Mouse (Mus musculus): ENCODE results near the gene Ttll5. TPM values are rescaled to one million over a fixed set of nuclear protein-coding genes. Genes with fewer than 3 reads are reported as not detected.
A peak's percentile ranks its signal among the peaks of the same experiment; 100 is the strongest.

Ttll5 gene
- total RNA-seq, 4 experiments from 2014 or later, result 22.2 to 36.7 (median 27.8) TPM

- no peak for DNase-seq
Measured at GRCm38 (mm10) chr12:86015114-86015513, 190.7 kb downstream of the Ttll5 start.

DNA sequence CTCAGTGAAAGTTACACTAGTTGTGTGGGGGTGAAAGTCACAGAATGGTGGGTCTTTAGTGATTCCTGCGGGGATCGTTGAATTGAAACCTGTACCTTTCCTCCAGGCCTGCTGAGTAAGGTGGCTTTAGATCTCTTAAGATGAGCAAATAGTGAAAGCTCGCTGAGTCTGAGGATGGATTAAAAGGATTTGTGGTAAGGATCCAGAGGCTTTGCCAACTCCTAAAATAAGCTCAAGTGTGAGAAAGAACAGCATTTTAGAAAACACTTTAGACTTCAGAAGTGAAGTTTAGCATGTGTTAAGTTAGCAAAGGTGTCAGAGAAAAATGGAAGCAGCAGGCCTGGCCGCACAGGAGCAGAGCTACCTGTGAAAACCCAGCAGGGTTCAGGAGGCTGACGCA is 192.9 kb downstream of the Ttll5 start:
- DNase-seq, result no peak

- DNase-seq, result no peak
Measured at GRCm38 (mm10) chr12:86021583-86021982, 197.1 kb downstream of the Ttll5 start.

- DNase-seq, result no peak
Measured at GRCm38 (mm10) chr12:86022282-86022984, 198.0 kb downstream of the Ttll5 start.

DNA sequence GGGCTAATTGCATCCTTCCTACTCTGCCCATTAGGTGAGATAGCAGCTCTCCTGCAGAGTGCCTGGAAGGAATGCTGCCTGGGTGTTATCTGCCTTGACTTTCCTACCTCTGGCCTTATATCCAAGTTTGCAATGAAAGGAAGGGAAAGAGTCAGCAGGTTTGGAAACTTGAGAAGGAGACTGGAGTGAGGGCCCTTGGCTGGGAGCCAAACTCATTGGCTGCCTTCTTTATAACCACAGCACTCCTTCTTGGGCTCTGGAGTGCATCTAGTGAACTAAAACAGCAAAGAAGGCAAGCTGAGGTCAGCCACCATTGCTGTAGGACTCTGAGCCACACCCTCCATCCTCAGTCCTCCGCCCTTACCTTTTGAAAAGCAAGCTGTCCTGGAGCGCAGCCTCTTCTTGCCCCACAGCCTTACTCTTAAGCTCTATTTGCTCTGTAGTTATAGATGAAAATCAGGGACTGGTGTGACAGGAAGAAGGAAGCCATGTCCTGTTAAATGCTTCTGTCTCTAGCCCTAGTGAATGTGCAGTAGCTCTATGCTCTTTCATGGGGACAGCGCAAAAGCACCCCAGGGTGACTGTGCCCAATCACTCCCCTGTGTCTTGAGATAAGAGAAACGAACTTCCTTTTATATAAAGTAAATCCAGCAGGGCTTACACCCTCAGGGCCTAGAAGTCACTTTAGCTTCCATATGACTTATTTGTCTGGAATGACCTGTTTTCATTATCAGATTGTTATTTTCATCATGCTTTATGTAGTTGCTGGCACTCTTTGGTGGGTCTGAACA is 198.8 kb downstream of the Ttll5 start:
- no peak for DNase-seq

DNA sequence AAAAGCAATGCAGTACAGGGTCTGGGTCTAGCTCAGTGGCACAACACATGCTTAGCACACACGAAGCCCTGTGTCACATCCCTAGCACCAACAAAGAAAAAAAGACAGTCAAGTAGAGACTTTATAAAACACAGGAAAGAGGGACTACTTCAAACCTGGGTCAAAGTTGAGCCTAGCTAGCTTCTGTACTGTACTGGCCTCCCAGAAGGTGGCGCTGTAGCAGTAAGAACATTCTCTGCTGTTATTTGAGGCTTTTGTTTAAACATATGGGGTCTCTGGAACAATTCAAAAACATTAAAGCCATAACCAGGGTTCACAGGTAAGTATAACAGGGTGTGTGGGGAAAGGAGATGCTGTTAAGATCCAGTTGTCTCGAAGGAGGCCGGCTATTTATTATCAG is 200.0 kb downstream of the Ttll5 start:
- no peak for DNase-seq

DNA sequence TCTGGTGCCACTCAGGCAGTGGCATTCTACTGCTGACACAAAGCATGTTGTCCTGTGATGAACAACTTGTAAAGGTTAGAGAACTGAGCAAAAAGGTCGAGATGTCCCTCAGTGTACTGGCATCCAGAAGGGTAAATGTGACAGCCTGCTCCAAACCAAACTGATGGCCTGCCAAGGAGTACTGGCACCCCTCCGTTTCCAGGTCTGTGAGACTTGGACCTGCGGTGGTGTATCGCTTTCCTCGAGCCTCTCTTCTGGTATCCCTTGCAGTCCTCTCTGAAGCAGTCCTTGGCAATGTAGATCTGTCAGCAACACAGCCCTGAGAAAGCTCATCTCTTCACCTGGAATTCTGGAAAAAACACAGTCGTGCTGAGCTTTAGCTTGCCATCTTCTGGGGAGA is 201.0 kb downstream of the Ttll5 start:
- DNase-seq, result no peak

DNA sequence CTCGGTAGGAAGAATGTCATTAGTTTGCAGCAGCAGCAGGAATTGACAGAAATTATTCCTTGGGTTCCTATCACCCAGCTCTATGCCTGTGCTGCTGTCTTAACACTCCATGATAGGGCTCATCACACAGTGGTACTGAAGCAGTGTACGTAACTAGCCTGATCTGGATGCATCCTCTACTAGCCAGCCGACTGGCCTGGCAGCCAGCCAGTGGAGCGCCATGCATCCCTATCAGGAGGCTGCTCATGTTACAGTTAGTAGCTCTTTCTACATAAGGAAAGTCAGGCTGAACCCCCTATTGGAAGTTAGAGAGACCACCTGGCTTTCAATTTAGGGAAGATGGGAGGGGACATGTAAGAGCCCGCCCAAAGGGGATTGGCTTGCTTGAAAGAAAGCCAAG is 202.5 kb downstream of the Ttll5 start:
- DNase-seq, result no peak

- DNase-seq, result no peak
Measured at GRCm38 (mm10) chr12:86027747-86028146, 203.3 kb downstream of the Ttll5 start.

- no peak for DNase-seq
Measured at GRCm38 (mm10) chr12:86030932-86031331, 206.5 kb downstream of the Ttll5 start.

DNA sequence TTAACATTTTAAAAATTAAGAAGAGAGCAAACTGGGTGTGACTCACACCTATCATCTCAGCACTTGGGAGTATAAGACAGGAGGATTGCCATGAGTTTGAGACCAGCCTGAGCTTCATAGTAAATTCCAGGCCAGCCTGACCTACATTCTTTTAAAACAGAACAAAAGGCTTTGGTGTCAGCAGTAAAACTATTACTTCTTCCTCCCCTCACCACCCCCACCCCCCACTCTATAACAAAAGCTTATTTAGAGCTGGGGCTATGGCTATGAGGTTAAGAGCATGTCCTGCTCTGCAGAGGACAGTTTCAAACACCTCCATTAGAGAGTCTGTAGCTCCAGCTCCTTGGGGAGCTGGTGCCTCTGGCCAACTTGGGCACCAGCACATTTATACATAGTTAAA is 211.1 kb downstream of the Ttll5 start:
- DNase-seq, result no peak

DNA sequence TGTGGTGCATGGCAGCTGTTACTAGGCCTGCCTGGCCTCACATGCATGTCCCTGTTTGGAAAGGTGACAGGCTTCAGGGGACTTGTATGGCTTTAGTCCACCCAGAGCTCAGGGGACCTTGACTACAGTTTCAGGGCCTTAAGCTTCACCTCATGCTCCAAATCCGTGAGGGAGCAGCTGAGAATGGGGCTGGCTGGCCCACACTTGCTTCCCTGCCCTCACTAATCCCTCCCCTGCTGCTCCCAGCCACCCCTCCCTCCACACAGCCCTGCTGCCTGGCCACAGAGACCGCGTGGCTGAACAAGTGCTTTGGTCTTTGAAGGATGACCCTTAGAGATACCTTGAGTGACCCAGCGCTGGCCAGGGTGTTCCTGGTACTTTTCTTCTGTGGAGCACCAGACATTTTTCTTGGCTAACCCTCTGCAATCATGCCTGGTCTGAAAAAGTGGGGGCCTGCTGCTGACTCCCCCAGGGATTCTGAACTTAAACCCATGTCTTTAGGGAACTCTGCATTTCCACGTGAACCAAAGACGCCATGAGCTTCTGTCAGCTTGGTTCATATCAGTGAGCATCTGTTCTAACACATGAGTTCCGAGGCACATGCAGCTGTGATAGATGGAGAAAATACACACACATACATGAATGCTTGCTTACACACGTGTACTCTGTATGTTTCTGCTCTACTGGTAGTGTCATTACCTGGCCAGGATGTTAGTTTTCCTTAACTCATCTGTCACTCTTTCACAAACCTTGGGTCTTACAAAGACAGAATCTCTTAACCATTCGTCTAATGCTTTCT is 212.1 kb downstream of the Ttll5 start:
- no peak for DNase-seq

GRCm38 (mm10) chr12:86037235-86037921 is 212.9 kb downstream of the Ttll5 start:
- peak; percentile 22 for DNase-seq

DNA sequence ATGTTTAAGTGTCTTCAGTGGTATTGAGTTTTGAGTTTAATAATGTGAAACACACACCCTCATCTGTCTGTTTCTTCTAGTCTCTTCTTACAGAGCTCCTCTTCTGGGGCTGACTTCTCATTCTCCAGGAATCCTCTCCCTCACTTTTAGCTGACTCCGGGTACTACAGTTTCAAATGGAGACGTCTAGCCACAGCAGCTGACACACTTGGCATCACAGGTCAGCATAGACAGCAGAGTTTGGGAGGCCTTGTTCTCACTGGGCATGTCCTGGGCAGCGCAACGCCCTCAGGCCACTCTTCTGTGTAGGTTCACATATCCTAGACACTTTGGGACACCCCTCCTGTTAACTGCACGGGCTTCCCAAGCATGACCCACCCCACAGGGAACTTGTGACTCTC is 214.6 kb downstream of the Ttll5 start:
- no peak for DNase-seq

GRCm38 (mm10) chr12:86039751-86040150 is 215.3 kb downstream of the Ttll5 start:
- no peak for DNase-seq

DNA sequence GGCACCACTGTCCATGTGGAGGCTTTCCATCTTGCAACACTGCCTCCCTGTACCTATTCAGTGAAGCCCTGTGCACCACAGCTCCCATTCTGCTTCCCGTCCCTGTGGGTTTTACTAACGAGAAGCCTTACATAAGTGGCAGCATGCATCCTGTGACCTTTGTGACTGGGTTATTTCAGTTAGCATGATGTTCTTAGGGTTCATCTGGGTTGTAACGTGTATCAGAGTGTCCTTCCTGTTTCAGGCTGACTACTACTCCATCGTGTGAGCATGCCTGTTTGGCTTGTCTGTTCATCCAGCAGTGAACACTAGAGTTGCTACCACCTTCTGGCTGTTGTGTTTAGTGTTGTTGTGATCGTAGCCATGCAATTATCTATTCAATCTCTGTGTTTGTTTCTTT is 221.7 kb downstream of the Ttll5 start:
- no peak for DNase-seq

DNA sequence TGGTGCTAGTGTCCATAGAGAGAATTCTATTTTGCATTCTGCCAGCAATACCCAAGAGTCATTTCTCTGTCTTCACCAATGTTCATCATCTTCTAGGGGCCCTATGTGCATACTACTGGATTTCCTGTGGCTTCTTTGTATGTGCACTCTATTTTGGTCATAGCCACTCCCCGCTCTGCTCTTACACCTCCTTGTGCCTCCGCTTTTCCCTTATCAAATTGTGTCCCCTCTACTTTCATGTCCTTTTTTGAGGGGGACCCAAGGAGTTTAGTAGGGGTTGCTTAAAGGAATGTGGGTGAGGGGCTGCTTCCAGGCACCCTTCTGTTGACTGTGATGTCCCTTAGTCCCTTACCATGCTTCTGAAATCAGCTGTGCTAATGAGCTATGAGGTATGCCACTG is 222.3 kb downstream of the Ttll5 start:
- no peak for DNase-seq

- no peak for DNase-seq
Measured at GRCm38 (mm10) chr12:86047376-86047775, 222.9 kb downstream of the Ttll5 start.

DNA sequence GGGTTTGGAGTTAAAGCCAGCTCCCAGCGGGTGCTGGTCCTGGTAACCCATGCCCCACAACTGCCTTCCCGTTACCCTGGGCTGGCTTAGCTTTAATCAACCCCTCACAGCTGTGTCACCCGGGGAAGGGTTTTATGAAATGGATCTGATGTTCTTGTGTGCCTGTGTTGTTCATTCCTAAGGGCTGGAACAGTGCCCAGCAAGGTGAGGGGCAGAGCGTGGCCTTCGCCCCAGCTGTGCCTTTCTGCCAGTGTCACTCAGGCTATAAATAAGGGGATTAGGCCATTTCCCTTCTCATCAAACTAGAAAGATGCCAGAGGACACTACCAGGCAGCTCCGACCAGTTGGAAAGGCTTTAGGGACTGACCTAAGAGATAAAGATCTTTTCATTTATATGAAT is 225.4 kb downstream of the Ttll5 start:
- DNase-seq, result no peak

DNA sequence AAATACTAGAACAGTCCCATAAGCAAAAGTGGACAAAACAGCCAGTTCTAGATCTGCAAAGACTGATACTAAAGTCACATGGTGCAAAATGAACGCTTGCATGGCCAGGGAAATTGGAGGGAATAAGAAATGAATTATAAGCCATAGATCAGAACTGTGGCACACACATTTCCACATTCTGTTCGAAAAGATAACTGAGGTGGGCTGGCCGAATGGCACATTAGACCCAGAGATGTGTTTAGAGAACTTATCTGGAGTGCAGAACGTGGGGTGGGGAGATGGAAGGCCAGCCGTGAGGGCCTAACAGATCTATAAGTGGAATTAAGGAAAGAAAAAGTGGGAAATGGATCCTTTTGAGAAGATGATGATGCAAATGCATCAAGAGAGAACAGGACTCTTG is 227.0 kb downstream of the Ttll5 start:
- DNase-seq, result no peak

- DNase-seq, result no peak
Measured at GRCm38 (mm10) chr12:86055306-86055705, 230.8 kb downstream of the Ttll5 start.

DNA sequence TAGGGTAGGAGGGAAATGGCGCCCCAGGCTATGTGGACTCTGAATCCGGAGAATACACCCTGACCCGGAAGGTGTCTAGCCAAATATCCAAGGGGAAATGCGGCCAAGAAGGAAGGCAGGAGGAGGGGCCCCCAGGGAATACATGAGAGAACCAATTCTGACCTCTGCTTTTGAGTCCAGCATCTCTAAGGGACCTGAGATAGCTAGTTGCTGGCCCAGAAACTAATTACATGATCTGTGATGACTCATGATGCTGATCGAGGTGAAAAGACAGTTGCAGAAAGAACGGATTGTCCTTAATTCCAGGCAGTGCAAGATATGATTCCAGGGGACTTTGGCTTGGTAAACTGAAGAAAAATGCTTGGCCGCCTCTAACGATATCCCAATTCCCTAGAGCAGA is 232.5 kb downstream of the Ttll5 start:
- DNase-seq, result no peak

DNA sequence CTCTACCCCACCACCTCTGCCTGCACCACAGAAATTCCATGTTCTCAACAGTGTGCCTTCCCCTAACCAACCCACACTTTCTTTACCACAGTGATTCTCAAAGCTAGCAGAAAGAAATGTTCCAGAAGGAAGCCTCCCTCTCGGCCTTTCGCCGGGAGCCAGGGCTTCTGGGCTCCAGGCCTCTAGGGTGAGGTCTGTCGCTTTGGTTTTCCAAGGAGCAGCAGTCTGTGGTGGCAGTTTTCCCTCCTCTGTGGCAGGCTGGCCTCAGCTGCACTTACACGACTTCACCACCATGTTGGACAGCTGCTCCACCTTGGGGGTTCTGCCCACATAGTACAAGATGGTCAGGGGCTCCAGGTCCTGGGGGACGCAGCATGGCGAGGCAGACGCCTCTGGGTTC is 233.1 kb downstream of the Ttll5 start:
- no peak for DNase-seq

Measured in adrenal gland, adult 8-10 months (tissue).